Mouse (Mus musculus) retina, postnatal 7 days (tissue): ENCODE results near the gene Efs.
"Not testable (repeated sequence)": the region's sequence is repeated elsewhere in the genome, so short reads cannot be mapped to it uniquely, and the experiment has no call there.

Experiments used
- DNase-seq: peaks from one replicate; pipeline ENCODE4 v3.0.0-alpha.2; 2012; ENCODE audit warnings: low read depth, low spot score

The Efs gene

GRCm38 (mm10) chr14:54948781-54949180, 22.9 kb upstream of the Efs start:
- no peak for DNase-seq

- not testable (repeated sequence) for DNase-seq
Observed at GRCm38 (mm10) chr14:54947008-54947407, 21.1 kb upstream of the Efs start.

GRCm38 (mm10) chr14:54945975-54946704, 20.2 kb upstream of the Efs start:
- no peak for DNase-seq

GRCm38 (mm10) chr14:54944939-54945338, 19.0 kb upstream of the Efs start:
- no peak for DNase-seq

GRCm38 (mm10) chr14:54943971-54944370, 18.0 kb upstream of the Efs start:
- DNase-seq: no peak

GRCm38 (mm10) chr14:54942479-54942878, 16.6 kb upstream of the Efs start:
- DNase-seq: no peak

GRCm38 (mm10) chr14:54941024-54941978, 15.4 kb upstream of the Efs start:
- no peak for DNase-seq

- no peak for DNase-seq
Observed at GRCm38 (mm10) chr14:54940176-54940530, 14.2 kb upstream of the Efs start.

- peak; percentile 40 for DNase-seq
Observed at GRCm38 (mm10) chr14:54939434-54940175, 13.7 kb upstream of the Efs start.

- DNase-seq: no peak
Observed at GRCm38 (mm10) chr14:54938431-54939219, 12.7 kb upstream of the Efs start.

GRCm38 (mm10) chr14:54937361-54938182, 11.6 kb upstream of the Efs start:
- no peak for DNase-seq

GRCm38 (mm10) chr14:54936831-54937160, 10.9 kb upstream of the Efs start:
- DNase-seq: no peak

GRCm38 (mm10) chr14:54935904-54936830, 10.2 kb upstream of the Efs start, which contains the start of gene Cmtm5:
Gene Cmtm5 (plus strand): TSS chr14:54936261.
- DNase-seq: no peak

GRCm38 (mm10) chr14:54932645-54933150, 6.8 kb upstream of the Efs start, which contains the start of gene Il25:
Gene Il25 (plus strand): TSS chr14:54932695.
- no peak for DNase-seq

GRCm38 (mm10) chr14:54930431-54930830, 4.5 kb upstream of the Efs start:
- DNase-seq: no peak

- no peak for DNase-seq
Observed at GRCm38 (mm10) chr14:54929801-54930200, 3.9 kb upstream of the Efs start.

- no peak for DNase-seq
Observed at GRCm38 (mm10) chr14:54927296-54927695, 1.4 kb upstream of the Efs start.

- DNase-seq: peak; percentile 51
Observed at GRCm38 (mm10) chr14:54926401-54927158, 654 bp upstream of the Efs start.
